Mouse (Mus musculus) heart, adult 2 months (tissue): ENCODE measurements around the gene Zfp719. TPM values are rescaled to one million over a fixed set of nuclear protein-coding genes. Genes with fewer than 3 reads are reported as not detected.

Experiments used
- DNase-seq, 2 experiments: peaks; one replicate each; pipeline ENCODE4 v3.0.0; 2021
- H3K27ac ChIP-seq: fragments of 200-600 bp; 2 replicates; pipeline ENCODE4 v1.8.1; 2022
- H3K27me3 ChIP-seq: fragments of 200-500 bp; 2 replicates; pipeline ENCODE4 v1.6.1; 2012; ENCODE audit warnings: mild to moderate bottlenecking, low read length, inconsistent platforms, mixed read lengths; ENCODE audit not compliant: control insufficient read depth, insufficient read depth
- H3K36me3 ChIP-seq: fragments of 200-500 bp; 2 replicates; pipeline ENCODE4 v1.6.1; 2012; ENCODE audit warnings: low read length, inconsistent platforms; ENCODE audit not compliant: control insufficient read depth, insufficient read depth
- H3K4me1 ChIP-seq: fragments of 200-500 bp; 2 replicates; pipeline ENCODE4 v1.6.1; 2011; ENCODE audit warnings: low read length; ENCODE audit not compliant: control insufficient read depth, insufficient read depth
- H3K4me3 ChIP-seq: fragments of 200-600 bp; 2 replicates; pipeline ENCODE4 v1.8.1; 2022
- H3K79me2 ChIP-seq: fragments of 200-500 bp; replicated peaks from 2 replicates; pipeline ENCODE4 v1.6.1; 2012; ENCODE audit warnings: mild to moderate bottlenecking, inconsistent platforms, low read length, moderate library complexity, mixed read lengths; ENCODE audit not compliant: control insufficient read depth, insufficient read depth
- H3K9ac ChIP-seq: fragments of 200-500 bp; 2 replicates; pipeline ENCODE4 v1.6.1; 2012; ENCODE audit warnings: low read depth, mild to moderate bottlenecking, control low read depth, inconsistent platforms, low read length, mixed read lengths
- CTCF ChIP-seq: fragments of 200-600 bp; IDR thresholded peaks from 2 replicates; pipeline ENCODE4 v1.8.1; 2022; ENCODE audit warnings: antibody characterized with exemption, mild to moderate bottlenecking, moderate library complexity
- EP300 ChIP-seq: fragments of 200-500 bp; IDR thresholded peaks from 2 replicates; pipeline ENCODE4 v1.6.1; 2011; ENCODE audit warnings: low read depth, low read length, control low read depth; ENCODE audit not compliant: insufficient read depth
- POLR2A ChIP-seq: fragments of 200-500 bp; IDR thresholded peaks from 2 replicates; pipeline ENCODE4 v1.6.1; 2011; ENCODE audit warnings: mild to moderate bottlenecking, low read depth, low read length, control low read depth; ENCODE audit not compliant: insufficient read depth
- WGBS: fragments of 180-500 bp; shearing (Covaris S2); methylation state at CpG from one replicate; pipeline ENCODE4 v1.1.7; 2018; 5-methylcytosine and 5-hydroxymethylcytosine counted together
- intact Hi-C: fragments of 180-260 bp; cut with DNase I; formaldehyde crosslinking; loops from one replicate; pipeline ENCODE4 v1.15.1; 2025
- long read RNA-seq: library from polyadenylated mRNA; stranded (forward); transcript quantifications from one replicate; pipeline ENCODE4 v2.0.0, GENCODE M21; 2021
- polyA plus RNA-seq: library from polyadenylated mRNA; depleted of rRNA; stranded (reverse); fragments of >200 nt; gene quantifications from 2 replicates; pipeline ENCODE4 v1.2.3, GENCODE M21; 2012; rRNA removed
- total RNA-seq, 2 experiments: library from RNA; stranded (reverse); gene quantifications; 2 replicates each; pipeline ENCODE4 v1.2.3; 2021

Zfp719 gene
- 1 to 10 TPM; 3.8 to 5.9 TPM for total RNA-seq
- polyA plus RNA-seq: 1.4 and 3.3 TPM in 2 replicates
- long read RNA-seq, full-length matches to known transcripts: 5 of 6 reads
- long read RNA-seq, partial matches to known transcripts: 0 of 6 reads
- long read RNA-seq, other reads (novel, unspliced or antisense): 1 of 6 reads

DNA sequence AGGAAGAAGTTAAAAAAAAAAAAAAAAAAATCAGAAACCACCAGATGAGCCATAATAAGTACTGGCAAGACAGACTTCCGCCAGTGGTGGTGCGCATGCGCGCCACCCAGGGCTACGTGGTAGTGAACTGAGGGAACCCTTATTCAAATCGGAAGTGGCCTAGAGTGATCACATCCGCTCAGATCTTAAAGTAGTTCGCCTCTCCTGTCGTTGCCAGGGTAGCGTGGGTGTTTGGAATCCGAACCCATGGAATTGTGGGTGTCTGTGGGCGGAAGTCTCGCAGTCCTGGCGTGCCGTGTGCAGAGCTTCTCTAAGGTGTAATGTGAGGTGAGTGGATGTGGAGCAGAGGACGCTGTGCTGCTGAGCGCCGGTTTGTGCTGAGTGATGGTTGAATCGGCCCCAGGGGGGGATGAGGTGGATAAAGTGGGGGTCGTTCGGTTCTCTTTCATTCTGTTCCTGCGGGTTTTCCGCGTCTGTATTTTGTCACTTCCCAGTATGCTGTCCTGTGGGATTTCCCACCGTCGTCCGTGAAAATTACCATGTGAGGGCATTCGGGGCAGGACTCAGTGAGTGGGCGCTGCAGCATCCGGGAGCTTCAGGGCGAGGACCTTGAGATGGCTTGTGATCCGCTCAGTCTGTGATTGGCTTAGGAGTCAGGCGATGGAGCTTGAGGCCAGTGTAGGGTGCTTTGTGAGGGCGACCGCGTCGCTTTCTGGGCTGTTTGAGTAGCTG, at the start of gene Zfp719:
TSS of gene Zfp719 (plus strand) at position 171 of the 732 bp plus-strand sequence.
- WGBS: under 1% methylated on average over 37 of the region's 37 CpGs
- Histone ChIP-seq H3K79me2 (no peaks in the 10 kb centered on the region), H3K4me1 (peaks cover 7% of the 10 kb centered on the region), H3K27ac (peak within 1 kb of the TSS; percentile 88), H3K27me3 (no peaks in the 10 kb centered on the region), H3K9ac (peak within 1 kb of the TSS; percentile 41), H3K4me3 (peak within 1 kb of the TSS; percentile 84), H3K36me3 (no peaks in the 10 kb centered on the region; the same call in 1 of the 2 replicates)
- peak; percentile 84 for TF ChIP-seq EP300
- no peak for TF ChIP-seq CTCF
- peak; percentile 74 for TF ChIP-seq POLR2A
- intact Hi-C loops: loop anchor here (2.0 to 10.0 kb wide), 6 partner anchors 17 to 315 kb away; partner anchors contain the start of genes Klk10 and Zfp658
- DNase-seq: peak; percentile 87 to 93

DNA sequence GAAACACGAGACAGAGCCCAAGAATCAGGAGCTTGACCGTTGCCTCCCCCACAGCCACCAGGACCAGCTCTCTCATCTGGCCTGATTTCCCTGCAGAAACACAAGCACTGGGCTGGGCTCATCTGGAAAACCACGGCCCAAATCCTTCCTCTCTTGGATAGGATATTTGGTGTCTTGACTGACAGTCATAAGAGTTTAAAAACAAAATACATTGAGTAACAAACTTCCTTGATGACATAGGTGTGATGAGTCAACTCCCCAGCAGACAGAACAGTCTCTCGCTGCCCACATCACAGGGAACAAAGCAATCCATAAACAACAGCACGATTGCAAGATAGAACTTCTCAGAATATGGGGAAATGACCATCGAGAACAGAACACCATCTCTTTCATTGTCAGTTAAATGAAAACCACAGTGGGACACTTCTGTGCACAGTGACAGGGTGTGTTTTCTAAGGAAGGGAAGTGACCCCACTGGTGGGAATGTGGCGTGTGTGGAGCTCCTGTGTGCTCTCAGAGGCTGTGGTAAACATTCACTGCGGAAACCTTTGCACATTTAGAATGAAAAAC, 49.1 kb upstream of the Zfp719 start:
- WGBS: 56% methylated on average over 8 of the region's 8 CpGs
- H3K9ac ChIP-seq: no peak overlapping the region
- no peaks in the 10 kb centered on the region for H3K4me1 ChIP-seq
- no peak overlapping the region for H3K27ac ChIP-seq
- no peaks in the 10 kb centered on the region for H3K79me2 ChIP-seq
- no peak overlapping the region for H3K4me3 ChIP-seq
- H3K27me3 ChIP-seq: no peaks in the 10 kb centered on the region
- DNase-seq: no peak
- TF ChIP-seq EP300 (no peak), POLR2A (no peak), CTCF (no peak)
- intact Hi-C loops: no loop called here
- no peaks in the 10 kb centered on the region for H3K36me3 ChIP-seq

- 75% methylated on average over 9 of the region's 9 CpGs for WGBS
- Histone ChIP-seq H3K9ac (no peak overlapping the region), H3K27me3 (no peaks in the 10 kb centered on the region), H3K27ac (no peak overlapping the region), H3K4me3 (no peak overlapping the region), H3K4me1 (no peaks in the 10 kb centered on the region), H3K36me3 (no peaks in the 10 kb centered on the region), H3K79me2 (no peaks in the 10 kb centered on the region)
- TF ChIP-seq CTCF (no peak), POLR2A (no peak), EP300 (no peak)
- DNase-seq: peak in 1 of 2 experiments; percentile 27
- intact Hi-C loops: no loop called here
These were observed 46.4 kb upstream of the Zfp719 start for GRCm38 (mm10) chr7:43532936-43533505.

DNA sequence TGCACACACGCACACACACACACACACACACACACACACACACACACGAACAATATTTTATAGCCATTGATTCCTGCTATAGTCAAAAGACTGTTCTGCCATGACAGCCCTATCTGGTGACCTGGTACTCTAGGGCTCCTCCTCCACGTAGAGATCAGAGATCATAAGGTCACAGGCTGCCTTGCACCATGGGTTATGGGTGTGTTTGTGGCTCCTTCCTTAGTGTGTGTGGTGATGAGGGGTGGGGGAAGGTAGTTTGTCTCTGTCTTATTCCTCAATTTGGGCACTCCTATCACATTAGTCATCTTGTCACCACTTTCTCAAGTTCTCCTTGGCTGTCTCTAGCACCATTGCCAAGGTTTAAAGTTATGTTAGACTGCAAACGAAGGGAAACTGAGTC, 40.9 kb upstream of the Zfp719 start:
- no peaks in the 10 kb centered on the region for H3K36me3 ChIP-seq
- WGBS: 42% methylated on average over 4 of the region's 4 CpGs

DNA sequence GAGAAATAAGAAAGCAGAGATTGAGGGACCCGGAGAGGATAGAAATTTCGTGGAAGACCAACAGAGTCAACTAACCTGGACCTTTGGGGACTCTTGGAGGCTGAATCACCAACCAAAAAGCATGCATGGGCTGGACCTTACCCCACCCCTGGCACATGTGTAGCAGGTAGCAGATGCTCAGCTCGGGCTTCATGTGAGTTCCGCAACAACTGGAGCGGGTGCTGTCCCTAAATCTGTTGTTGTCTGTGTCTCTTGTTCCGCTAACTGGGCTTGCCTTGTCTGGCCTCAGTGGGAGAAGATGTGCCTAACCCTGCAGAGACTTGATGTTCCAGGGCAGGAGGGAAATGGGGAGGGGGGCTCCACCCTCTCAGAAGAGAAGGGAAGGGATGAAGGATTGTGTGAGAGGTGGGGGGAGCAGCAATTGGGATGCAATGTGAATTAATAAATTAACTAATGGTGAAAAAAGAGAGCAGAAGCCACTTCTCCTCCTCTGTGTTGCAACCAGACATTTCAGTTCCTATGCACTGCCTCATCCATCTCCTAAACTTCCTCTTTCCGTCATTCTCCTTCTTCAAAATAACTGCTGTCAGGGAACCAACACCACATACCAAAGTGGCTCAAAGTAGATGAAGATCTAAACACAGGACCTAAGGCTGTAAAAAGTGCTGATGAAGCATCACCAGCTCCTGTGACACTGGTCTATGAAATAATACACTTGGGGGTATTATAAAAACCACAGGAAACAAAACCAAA, 35.0 kb upstream of the Zfp719 start, which contains the start of gene Cd33:
TSS of gene Cd33 (minus strand) at position 204 of the 753 bp plus-strand sequence.
- Histone ChIP-seq H3K4me1 (no peaks in the 10 kb centered on the region), H3K79me2 (no peaks in the 10 kb centered on the region), H3K4me3 (no peak within 1 kb of the TSS), H3K9ac (no peak within 1 kb of the TSS), H3K36me3 (no peaks in the 10 kb centered on the region), H3K27ac (no peak within 1 kb of the TSS), H3K27me3 (no peaks in the 10 kb centered on the region; the same call in 1 of the 2 replicates)
- WGBS: 57% methylated on average over 7 of the region's 7 CpGs
- intact Hi-C loops: no loop called here
- no peak for TF ChIP-seq EP300
- TF ChIP-seq CTCF: no peak
- TF ChIP-seq POLR2A: no peak
- peak in 1 of 2 experiments; percentile 47 for DNase-seq

More for the DNA sequence above, 40.9 kb upstream of the Zfp719 start:
- H3K79me2 ChIP-seq: no peaks in the 10 kb centered on the region
- H3K4me1 ChIP-seq: no peaks in the 10 kb centered on the region
- DNase-seq: no peak
- intact Hi-C loops: no loop called here
- H3K4me3 ChIP-seq: no peak overlapping the region
- H3K27me3 ChIP-seq: no peaks in the 10 kb centered on the region
- H3K9ac ChIP-seq: no peak overlapping the region
- TF ChIP-seq CTCF (no peak), EP300 (no peak), POLR2A (no peak)
- H3K27ac ChIP-seq: no peak overlapping the region
